Mouse (Mus musculus) liver, adult (tissue): ENCODE data around the gene Lgals8.

Experiments used
- GATA4 ChIP-seq: IDR thresholded peaks from 2 replicates; pipeline ENCODE4 v1.6.1; 2014; ENCODE audit warnings: mild to moderate bottlenecking, low read length; ENCODE audit not compliant: insufficient replicate concordance

Gene Lgals8

DNA sequence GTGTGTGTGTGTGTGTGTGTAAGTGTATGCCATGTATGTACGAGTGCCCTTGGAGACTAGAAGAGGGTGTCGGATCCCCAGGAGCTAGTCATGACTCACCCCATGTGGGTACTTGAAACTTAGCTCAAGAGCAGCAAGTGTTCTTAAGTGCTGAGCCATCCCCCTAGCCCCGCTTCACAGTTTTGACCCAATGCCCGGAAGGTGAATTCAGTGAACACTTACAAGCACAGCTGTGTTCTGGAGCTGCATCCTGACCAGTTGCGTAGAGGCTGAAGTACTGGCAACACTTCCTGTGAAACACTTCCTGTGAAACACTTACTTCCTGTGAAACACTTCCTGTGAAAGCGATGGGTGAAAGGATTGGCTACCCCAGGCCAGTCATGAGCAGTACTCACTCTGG lies 10.5 kb upstream of the Lgals8 start:
- no peak for TF ChIP-seq GATA4

DNA sequence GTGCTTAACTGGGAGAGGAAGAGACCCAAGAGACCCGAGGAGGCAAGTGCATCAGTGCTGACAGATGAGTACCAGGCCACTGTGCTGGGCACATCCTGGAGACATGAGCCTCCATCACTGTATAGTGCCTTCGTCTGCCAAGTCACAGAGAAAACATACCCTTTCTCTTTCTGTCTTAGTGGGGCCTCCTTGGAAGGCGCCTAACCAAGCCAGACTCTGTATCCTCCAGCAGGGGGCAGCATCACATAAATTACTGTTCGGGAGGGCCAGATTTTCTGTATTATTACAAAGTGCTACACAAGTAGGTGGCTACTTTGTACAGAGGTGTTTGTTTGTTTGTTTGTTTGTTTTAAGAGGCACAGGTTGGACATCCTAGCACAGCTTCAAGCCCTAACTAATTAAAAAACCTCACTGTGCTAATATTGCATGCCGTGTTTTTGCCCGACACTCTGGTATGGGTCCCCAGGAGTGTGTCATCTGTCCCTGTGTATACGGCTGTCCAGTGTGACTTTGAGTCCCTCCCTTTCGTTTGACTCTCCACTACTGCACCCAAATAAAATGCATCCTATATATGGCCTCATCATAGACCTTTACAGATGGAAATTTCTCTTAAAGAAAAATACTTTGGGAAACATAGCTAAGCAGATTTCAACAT lies 9.1 kb upstream of the Lgals8 start:
- TF ChIP-seq GATA4: no peak

DNA sequence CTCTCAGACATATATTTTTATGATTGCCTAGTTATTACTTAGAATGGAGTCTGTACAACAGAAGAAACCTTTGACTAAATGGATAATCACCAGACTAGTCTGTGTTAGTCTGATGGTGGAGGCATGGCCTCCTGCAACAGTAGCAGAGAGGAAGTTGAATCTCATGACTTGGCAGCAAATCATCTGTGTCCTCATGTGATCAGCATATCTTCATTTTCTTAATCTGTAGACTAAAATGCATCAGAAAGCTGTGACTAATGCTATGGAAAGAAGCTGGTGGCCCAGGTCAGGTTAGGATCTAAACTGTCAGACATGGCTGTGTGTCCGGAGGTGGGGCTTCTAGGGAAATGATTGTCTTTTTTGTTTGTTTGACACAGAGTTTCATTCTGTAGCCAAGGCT lies 3.7 kb upstream of the Lgals8 start:
- peak; percentile 26; the same call in 1 of the 2 replicates for TF ChIP-seq GATA4

DNA sequence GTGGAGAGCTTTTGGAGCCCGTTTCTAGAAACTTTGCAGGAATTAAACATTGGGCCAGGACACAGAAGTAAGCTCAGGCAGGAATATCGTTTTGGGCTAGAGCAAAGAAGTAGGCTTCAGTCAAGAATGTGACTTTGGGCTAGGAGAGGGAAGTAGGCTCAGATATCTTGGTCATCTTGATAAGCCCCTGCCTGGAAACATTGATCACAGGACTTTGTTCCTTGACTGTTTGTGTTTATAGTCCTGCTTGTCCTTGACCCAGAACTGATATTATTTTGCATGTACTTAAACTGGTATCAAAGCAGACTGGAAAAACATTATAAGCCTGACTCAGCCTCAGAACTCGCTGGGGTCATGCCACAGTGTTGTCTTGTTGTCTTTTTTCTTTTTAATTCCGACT lies 2.1 kb downstream of the Lgals8 start:
- peak; percentile 87 for TF ChIP-seq GATA4

DNA sequence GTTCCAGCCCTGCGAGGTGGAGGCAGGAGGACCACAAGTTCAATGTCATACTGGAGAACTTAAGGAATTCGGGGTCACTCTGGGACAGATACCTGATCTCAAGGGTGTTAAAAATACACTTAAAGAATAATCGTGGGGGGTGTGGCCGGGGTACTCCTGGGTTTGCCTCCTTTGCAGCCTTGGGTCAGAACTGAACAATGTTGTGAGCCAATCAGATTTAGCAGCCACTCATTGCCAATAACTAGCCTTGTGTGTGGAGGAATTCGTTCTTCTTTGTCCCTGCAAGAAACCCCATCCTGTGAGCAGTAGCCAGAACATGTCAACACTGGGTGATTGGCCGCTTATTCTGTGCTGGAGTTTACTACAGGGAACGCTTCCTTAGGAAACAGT lies 3.0 kb downstream of the Lgals8 start:
- TF ChIP-seq GATA4: no peak

DNA sequence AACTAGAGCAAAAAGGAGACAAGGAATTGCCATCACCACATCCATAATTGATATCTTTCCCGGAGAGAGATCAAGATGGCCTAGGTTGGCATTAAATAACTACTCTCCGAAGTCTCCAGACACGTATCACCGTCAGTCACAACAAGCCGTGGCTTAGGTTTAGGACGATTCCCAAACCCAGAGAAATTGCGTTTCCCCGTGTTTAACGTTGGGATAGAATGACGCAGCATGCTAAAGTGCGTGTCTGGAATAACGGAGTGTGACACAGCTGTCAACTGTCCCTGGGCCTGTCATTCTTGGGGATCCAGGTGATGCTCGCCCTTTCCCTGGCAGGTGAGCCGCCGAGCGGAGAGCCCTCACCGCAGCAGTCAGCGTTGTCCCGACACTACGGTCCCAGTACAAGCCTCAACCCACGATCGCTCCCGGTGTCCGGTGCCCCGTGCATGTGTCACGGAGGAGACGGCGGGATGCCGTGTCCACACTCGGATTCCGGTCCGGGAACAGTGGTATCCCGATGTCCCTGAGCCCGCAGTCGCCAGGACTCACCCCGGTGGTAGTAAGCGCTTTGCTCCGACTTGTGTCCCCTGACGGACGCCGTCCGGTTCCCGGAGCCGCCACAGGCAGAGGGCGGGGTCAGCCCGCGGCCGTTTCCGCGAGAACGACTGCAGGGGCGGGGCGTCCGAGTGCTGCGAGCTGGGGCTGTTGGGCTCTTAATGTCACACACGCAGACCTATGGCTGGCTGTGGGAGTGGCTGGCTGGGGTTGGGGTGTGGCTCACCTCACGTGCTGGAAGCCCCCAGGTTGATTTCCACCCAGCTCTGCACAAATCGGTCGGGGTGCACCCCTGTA lies 3.6 kb downstream of the Lgals8 start:
- peak; percentile 73; the same call in 1 of the 2 replicates for TF ChIP-seq GATA4

DNA sequence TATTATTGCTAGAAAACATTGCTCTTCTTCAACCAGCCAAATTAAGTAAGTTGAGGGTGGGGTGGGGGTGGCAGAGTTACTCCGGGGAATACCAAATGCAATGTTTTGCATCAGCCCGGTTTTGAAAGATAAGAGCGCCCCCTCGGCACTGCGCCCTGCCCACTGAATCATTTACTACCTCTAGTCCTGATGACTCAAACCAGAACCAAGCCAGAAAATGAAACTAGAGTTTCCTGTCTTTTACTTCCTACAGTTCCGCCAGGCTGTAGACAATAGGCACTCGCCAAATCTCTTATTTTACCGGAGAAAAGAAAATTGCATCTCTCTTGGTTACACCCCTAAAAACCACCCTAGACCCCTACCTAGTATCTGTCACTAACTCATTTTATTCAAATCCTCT lies 4.3 kb downstream of the Lgals8 start:
- TF ChIP-seq GATA4: peak; percentile 28; the same call in 1 of the 2 replicates

DNA sequence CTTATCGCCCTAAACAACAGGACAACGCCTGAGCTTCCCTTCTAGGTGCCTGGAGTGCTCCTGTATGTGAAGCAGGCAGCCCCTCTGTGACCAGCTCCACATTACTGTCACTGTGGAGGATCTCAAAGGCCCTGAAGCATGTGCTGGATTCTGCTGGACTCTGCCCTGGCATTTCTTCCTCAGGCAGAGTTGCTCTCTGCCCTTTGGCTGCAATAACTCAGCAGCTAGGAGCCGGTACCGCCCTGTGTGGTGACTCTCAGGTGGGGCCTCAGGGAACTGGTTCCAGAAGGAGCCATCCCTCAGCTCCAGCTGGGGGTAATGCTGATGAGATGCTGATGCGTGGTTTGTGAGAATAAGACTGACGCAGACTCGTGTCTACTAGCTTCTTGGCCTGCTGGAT lies 8.0 kb downstream of the Lgals8 start:
- TF ChIP-seq GATA4: no peak

DNA sequence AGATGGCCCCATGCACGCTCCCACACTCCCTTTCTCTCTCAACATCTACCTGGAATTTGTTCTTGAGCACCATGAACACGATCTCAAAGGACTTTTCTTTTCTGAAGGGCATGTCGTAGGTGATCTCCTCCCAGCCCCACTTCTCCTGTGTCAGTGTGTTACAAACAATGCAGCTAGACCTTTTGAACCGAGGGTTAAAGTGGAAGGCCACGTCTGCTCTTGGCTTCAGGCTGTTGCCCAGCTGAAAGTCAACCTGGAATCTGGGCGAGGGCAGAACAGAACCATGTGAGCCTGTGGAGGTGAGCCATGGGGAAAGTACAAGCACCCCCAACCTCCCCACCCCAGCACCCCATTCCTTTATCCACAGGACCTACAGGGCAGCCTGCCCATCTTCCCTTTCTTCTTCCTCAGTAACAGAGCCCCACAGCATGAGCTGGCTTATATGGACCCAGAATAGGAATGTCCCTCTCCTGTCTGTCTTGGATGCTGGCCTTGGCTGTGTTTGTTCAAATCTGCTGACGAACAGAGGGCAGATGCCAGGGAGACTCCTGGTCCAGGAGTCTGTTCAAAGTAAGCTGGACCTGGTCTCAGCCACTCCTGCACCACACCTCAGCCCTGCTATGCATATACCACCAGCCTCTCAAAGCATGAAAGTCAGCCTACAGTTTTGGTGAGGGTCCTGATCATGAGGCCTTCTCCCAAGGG lies 9.9 kb downstream of the Lgals8 start:
- TF ChIP-seq GATA4: no peak

DNA sequence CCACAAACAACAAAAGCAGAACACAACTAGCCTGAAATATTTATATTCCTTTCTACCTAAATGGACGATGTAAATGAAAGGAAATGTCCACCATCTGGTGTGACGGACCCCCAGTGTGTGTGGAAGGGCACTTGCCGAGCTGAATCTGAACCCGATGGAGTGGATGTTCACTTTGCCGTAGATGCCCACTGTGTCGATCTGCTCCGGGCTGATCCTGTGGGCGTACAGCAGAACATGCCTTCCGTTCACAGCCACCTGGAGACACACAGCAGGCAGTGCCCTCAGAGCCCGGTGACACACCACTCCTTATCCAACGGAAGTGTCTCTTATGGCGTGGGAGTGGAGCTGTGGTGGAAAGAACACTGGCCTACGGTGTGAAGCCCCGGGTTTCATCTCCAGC lies 11.6 kb downstream of the Lgals8 start:
- TF ChIP-seq GATA4: no peak

DNA sequence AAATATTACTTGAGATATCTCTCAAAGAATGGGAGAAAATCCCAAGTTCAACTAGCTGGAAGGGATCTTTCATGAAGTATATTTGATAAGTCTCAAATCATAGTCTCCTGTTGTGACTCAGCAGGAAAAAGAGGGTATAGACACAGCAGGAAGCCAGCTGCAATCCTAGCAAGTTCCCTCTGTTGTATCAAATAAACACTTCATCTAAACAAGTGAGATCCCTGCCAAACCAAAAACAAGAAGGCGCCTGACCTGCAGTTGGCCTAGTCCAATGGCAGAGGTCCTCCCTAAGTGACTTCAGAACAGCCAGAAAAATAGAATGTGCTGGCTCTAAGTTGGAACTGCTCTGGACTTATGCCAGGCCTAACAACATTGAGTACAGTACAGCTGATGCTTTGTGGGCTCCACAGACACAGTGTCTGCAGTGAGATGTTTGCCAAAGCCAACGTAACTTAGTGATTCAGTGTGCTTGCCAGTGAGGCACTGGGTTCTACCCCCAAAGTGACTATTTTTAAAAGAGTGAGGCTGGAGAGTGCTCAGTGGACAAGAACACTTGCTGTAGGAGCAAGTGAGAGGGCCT lies 22.6 kb downstream of the Lgals8 start:
- no peak for TF ChIP-seq GATA4

DNA sequence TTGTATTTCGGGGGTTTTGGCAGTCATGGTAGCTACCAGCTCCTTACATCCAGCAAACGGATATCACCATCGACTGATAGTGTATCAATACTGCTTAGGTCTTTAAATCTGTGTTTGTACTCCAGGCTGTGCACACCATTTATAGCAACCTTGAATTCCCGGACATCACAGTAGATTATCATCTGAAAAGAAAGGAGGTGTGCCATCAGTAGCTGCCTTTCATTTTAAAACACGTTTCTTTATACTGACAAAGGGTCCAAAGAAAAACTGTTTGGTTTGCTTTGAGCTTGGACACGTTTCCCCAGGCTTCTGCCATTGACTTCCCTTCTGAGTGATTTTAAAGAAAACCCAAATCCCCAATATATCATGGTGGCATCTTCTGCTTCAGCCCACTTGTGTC lies 23.9 kb downstream of the Lgals8 start:
- no peak for TF ChIP-seq GATA4

DNA sequence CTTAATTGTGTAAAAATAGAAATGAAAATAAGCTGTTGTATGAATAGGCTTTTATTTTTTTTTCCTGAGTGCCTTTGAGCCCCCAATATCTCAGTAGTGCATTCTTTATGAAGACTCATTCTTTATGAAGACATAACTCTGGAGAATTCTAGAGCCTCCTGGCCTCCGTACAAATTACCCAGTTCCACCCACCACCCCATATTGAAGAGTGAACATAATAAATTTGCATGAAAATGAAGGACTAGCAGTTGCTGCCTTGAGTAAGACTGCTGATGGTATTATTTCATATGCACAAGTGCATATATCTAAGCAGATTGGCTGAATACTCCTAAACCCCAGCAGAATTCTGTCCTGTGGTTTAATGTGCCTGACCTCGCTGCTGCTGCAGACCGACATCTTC lies 25.2 kb downstream of the Lgals8 start:
- TF ChIP-seq GATA4: no peak

DNA sequence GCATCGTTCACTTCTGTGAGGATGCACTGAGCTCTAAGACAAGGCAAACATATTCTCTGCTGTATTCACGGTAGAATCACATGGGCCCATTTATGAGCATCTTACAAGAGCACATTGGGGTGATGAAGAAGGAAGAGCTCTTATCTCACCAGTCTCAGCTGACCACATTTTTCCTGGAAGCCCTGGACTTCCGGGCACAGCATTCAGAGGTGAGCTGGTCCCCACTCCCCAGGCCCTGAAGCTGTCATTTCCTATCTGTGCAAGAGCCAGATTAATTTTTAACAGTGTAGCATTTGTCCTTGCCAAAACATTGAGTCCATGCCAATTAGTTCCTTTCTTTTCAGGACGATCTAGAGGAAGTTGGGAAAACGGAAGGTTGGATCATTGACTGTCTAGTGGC lies 30.9 kb downstream of the Lgals8 start:
- peak; percentile 66; the same call in 1 of the 2 replicates for TF ChIP-seq GATA4

DNA sequence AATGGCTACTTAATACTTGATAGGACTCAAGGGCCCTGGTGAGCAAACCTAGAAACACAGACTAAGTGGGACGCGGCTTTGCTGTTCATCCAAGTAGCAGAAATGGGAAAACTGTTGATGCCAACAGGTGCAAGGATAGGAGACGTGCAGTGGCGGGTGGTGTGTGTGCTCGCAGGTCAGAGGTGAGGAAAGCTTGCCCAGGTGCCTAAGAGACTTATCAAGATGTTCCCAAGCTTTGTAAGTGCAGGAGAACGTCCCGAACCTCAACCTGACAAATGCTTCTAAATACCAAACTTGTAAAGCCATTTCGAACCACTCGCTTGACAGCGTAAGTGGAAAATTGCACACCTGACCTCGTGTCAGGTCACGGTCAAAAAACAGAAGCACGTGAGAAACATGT lies 36.2 kb downstream of the Lgals8 start:
- TF ChIP-seq GATA4: no peak
